8 mouse cellular contexts compared by ENCODE assay signal in genomic region chr14:122223461-122224102, GRCm38 (mm10). TPM values are rescaled to one million over a fixed set of nuclear protein-coding genes. Genes with fewer than 3 reads are reported as not detected.
DNase-seq lines count a peak whose midpoint lies in the region; ATAC-seq and TF ChIP-seq lines count a peak whose summit lies in the region.

No protein-coding gene starts in this region.

- peak; percentile 82 for ATAC-seq in hindbrain, embryonic 12.5 days (ENCODE audit: low FRiP score)
- peak; percentile 81 for ATAC-seq in lung, postnatal 0 days

- no peak overlapping the region for H3K4me3 ChIP-seq in hindbrain, embryonic 12.5 days
- H3K4me3 ChIP-seq in lung, postnatal 0 days (ENCODE audit: low read depth, low read length) = no peak overlapping the region; the same call in 1 of the 2 replicates

- 24% methylated on average over 9 of the region's 9 CpGs for WGBS in hindbrain, embryonic 12.5 days
- WGBS in lung, postnatal 0 days = 19% methylated on average over 9 of the region's 9 CpGs

- peak overlapping the region; percentile 26; the same call in 1 of the 2 replicates for H3K4me2 ChIP-seq in hindbrain, embryonic 12.5 days (replicated peaks)
- H3K4me2 ChIP-seq in lung, postnatal 0 days (replicated peaks; ENCODE audit: low read depth, low read length) = 0 out of 2 replicates have a peak overlapping the region, but pooled peaks have one; percentile 21

- H3K4me1 ChIP-seq in hindbrain, embryonic 12.5 days = peaks cover 20% of the 10 kb centered on the region
- no peaks in the 10 kb centered on the region for H3K4me1 ChIP-seq in lung, postnatal 0 days (ENCODE audit: insufficient read depth, low read depth, low read length)

- 0 out of 2 replicates have a peak, but pooled peaks cover 3% of the 10 kb centered on the region for H3K9me3 ChIP-seq in hindbrain, embryonic 12.5 days (replicated peaks)
- no peaks in the 10 kb centered on the region for H3K9me3 ChIP-seq in lung, postnatal 0 days (ENCODE audit: low read length)

- no peak overlapping the region for H3K9ac ChIP-seq in hindbrain, embryonic 12.5 days
- H3K9ac ChIP-seq in lung, postnatal 0 days (replicated peaks; ENCODE audit: low read depth) = no peak overlapping the region

- no peak for TF ChIP-seq EP300 in lung, postnatal 0 days (IDR thresholded peaks at IDR 0.05)

- DNase-seq in Muller cell, postnatal 12 days (ENCODE audit: inconsistent ontology term) = peak; percentile 73
- peak; percentile 92 for DNase-seq in cerebellum, adult 9-11 months
- peak; percentile 53 to 92 for DNase-seq in frontal cortex, adult 2 months (ENCODE audit: extremely low spot score in 1 of 2, low spot score in 1 of 2)
- peak; percentile 85 to 87 for DNase-seq in layer of hippocampus, postnatal 10 days (ENCODE audit: low spot score in 2 of 2)
- peak; percentile 89 for DNase-seq in lung, postnatal 0 days (ENCODE audit: low spot score)
- DNase-seq in ovary, postnatal 36 days (ENCODE audit: low spot score) = peak; percentile 52
- DNase-seq in thymus, postnatal 25 days = peak; percentile 70

- TF ChIP-seq CTCF in lung, postnatal 0 days (IDR thresholded peaks at IDR 0.05) = peak; percentile 90

- no peaks in the 10 kb centered on the region for H3K36me3 ChIP-seq in hindbrain, embryonic 12.5 days
- H3K36me3 ChIP-seq in lung, postnatal 0 days (ENCODE audit: insufficient read depth, low read length) = no peaks in the 10 kb centered on the region

- peaks cover 40% of the 10 kb centered on the region for H3K27me3 ChIP-seq in hindbrain, embryonic 12.5 days
- H3K27me3 ChIP-seq in lung, postnatal 0 days (replicated peaks; ENCODE audit: insufficient read depth, low read length) = no peaks in the 10 kb centered on the region

- no peak overlapping the region for H3K27ac ChIP-seq in hindbrain, embryonic 12.5 days
- no peak overlapping the region for H3K27ac ChIP-seq in lung, postnatal 0 days (ENCODE audit: low read length)

RNA-seq across cellular contexts. Expression of gene Clybl, which starts 42.1 kb away (rescaled TPM):
- 24.5 and 24.6 TPM in 2 replicates for polyA plus RNA-seq in frontal cortex, adult 2 months (2012; rRNA removed)
- polyA plus RNA-seq in hindbrain, embryonic 12.5 days (2016; fragmentation: Nextera tagmentation; extraction: Ambion mirVana) = 16.5 and 20.3 TPM in 2 replicates
- total RNA-seq in layer of hippocampus, postnatal 10 days (2021) = 10 to 100 TPM; 22.5 to 24.1 TPM
- polyA plus RNA-seq in lung, postnatal 0 days (2015; fragmentation: Nextera tagmentation; extraction: Ambion mirVana) = 8.7 and 9.2 TPM in 2 replicates
